7 mouse cellular contexts compared by ENCODE assay signal in the genomic region with DNA sequence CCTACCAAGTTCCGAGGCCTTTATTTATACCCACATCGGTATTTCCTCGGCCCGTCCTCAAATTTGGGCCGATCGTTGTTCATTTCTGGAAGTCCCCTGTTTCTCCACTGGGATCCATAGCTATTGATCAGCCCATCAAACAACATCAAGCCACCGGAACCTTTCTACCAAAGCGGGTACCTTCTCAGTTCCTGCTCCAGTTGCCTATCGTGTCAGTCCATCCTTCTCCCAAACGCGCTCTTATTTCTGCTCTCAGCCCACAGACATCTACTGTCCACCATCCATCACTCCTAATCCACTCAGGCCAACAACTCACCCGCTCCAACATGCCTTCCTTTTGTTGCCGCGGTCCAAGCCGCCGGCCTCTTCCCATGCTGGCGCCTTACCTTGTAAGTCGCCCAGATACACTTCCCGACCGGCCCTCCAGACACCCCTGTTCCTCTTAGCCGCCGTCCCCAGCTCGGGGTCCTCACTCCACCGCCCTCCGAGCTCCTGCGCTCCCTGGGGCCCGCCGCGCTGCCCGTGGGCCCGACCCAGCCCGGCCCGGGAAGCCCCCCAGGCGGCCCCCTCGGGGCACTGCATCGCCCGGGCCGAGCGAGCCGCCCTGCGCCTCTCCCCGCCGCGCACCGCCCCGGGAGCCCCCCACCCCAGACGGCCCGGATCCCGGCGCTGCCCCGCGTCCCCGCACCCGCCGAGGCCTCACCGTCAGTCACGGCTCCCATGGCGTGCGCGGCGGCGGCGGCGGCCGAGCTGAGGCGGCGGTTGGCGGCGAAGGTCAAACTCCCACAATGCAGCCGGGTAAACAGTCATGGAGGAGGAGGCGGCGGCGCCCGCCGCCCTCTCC. TPM values are rescaled to one million over a fixed set of nuclear protein-coding genes. Genes with fewer than 3 reads are reported as not detected.
DNase-seq lines count a peak whose midpoint lies in the region; ATAC-seq lines count a peak whose summit lies in the region.

No protein-coding gene starts in this region.

- peak overlapping the region; percentile 100 for H3K27ac ChIP-seq in midbrain, embryonic 10.5 days (replicated peaks)

- under 1% methylated on average over 75 of the region's 75 CpGs for WGBS in midbrain, embryonic 10.5 days

- intact Hi-C loops in gastrocnemius, postnatal 14 days (cut with DNase I; ENCODE audit: low total_unique reads): loop anchor here (10.0 kb wide), 1 partner anchor 54 kb away; no protein-coding TSS in a partner anchor
- intact Hi-C loops in left cerebral cortex, postnatal 4 days (cut with DNase I): no loop called here

- no peaks in the 10 kb centered on the region for H3K27me3 ChIP-seq in midbrain, embryonic 10.5 days (ENCODE audit: low read depth, poor library complexity, severe bottlenecking)

- ATAC-seq in inflammation-experienced regulatory T-cells, adult 6 months: peak; percentile 68

- peaks cover 18% of the 10 kb centered on the region for H3K36me3 ChIP-seq in midbrain, embryonic 10.5 days

- H3K4me1 ChIP-seq in midbrain, embryonic 10.5 days: peaks cover 21% of the 10 kb centered on the region

- H3K9me3 ChIP-seq in midbrain, embryonic 10.5 days (replicated peaks): 0 out of 2 replicates have a peak, but pooled peaks cover 3% of the 10 kb centered on the region

- H3K4me3 ChIP-seq in midbrain, embryonic 10.5 days: peak overlapping the region; percentile 92

- peak; percentile 76 to 88 for DNase-seq in adrenal gland, adult (ENCODE audit: inconsistent age in 2 of 2, low spot score in 1 of 2)
- peak; percentile 83 for DNase-seq in embryo, embryonic 10 days (ENCODE audit: low spot score)
- peak; percentile 78 for DNase-seq in gastrocnemius, postnatal 14 days
- DNase-seq in left cerebral cortex, postnatal 4 days: peak; percentile 71
- DNase-seq in midbrain, embryonic 10.5 days (ENCODE audit: low spot score): peak; percentile 73
- DNase-seq in right cerebral cortex, postnatal 4 days: peak; percentile 68

RNA-seq across cellular contexts. Expression of gene Atxn7, which starts 0.5 kb away (rescaled TPM):
- total RNA-seq in gastrocnemius, postnatal 14 days (2021): 10 to 100 TPM; 10.0 to 12.1 TPM
- polyA plus RNA-seq in inflammation-experienced regulatory T-cells, adult 6 months (2017; shearing (Covaris generic)): 10 to 100 TPM in 2 of 3 experiments, 1 to 10 TPM in 1; 8.8 to 16.5 (median 15.6) TPM
- total RNA-seq in left cerebral cortex, postnatal 4 days (2021): 10 to 100 TPM; 18.4 to 22.7 TPM
- polyA plus RNA-seq in midbrain, embryonic 10.5 days (2016; fragmentation: Nextera tagmentation; extraction: Ambion mirVana): 3.5 and 3.6 TPM in 2 replicates

RNA-seq across cellular contexts. Expression of gene Thoc7, which starts 0.9 kb away (rescaled TPM):
- total RNA-seq in gastrocnemius, postnatal 14 days (2021): 100 to 1,000 TPM; 120 to 124 TPM
- polyA plus RNA-seq in inflammation-experienced regulatory T-cells, adult 6 months (2017; shearing (Covaris generic)): 100 to 1,000 TPM; 134 to 173 (median 140) TPM
- 100 to 1,000 TPM; 118 to 119 TPM for total RNA-seq in left cerebral cortex, postnatal 4 days (2021)
- polyA plus RNA-seq in midbrain, embryonic 10.5 days (2016; fragmentation: Nextera tagmentation; extraction: Ambion mirVana): 231 and 235 TPM in 2 replicates

RNA-seq across cellular contexts. Expression of gene Gm281, which starts 46.4 kb away (rescaled TPM):
- total RNA-seq in gastrocnemius, postnatal 14 days (2021): not detected
- not detected for polyA plus RNA-seq in inflammation-experienced regulatory T-cells, adult 6 months (2017; shearing (Covaris generic))
- total RNA-seq in left cerebral cortex, postnatal 4 days (2021): not detected
- polyA plus RNA-seq in midbrain, embryonic 10.5 days (2016; fragmentation: Nextera tagmentation; extraction: Ambion mirVana): not detected in 2 replicates

Comparison
In these comparisons a context has a peak if more than half of its experiments do, and no peak if none do; other contexts are left out.
1. Peak in every context shown above with its lines: DNase-seq, ATAC-seq, H3K4me3 ChIP-seq and H3K27ac ChIP-seq.